Mouse (Mus musculus): ENCODE measurements around the gene 1110004F10Rik.

1110004F10Rik gene

DNA sequence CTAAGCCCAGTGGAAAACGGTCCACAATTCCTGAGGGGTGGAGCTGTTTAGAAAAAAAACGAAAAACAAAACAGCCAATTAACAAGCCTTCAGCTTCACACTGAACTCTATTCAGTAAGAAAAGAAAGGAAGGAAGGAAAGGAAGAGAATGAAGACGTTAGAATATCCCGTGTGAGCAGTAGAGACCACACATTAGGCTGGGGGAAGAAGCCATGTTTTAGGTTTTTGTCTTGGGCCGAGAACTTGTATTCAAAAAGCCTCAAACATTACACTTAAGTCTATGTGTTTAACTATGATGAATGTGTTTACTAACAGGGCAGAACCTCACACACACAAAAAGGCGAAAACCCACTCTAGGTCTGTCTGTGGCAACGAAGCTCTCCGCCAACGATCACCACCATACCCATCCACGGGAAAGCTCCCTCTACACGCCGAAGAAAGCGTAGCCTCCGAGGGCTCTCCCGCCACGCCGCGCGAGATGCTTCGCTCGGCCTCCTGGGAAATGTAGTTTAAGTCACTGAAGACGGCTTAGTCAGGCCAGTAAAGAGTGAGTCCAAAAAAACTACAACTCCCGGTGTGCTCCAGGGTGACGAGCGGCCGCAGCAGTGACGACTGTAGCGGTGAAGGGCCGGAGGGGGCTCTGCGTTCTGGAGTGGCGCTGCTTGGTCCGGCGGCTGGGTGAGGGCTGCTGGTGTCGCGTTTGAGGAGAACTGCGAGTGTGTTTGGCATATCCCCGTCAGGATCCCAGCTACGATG, 53.7 kb downstream of the 1110004F10Rik start:
- peak; percentile 81 to 88 for DNase-seq (ENCODE audit: low read depth in 1 of 2, low spot score in 2 of 2)

GRCm38 (mm10) chr7:116093466-116093850, 54.3 kb downstream of the 1110004F10Rik start:
- no peak for DNase-seq (ENCODE audit: low read depth in 1 of 2, low spot score in 2 of 2)

GRCm38 (mm10) chr7:116099952-116100528, 60.8 kb downstream of the 1110004F10Rik start:
- no peak for DNase-seq (ENCODE audit: low read depth in 1 of 2, low spot score in 2 of 2)

GRCm38 (mm10) chr7:116103091-116103490, 63.9 kb downstream of the 1110004F10Rik start:
- DNase-seq (ENCODE audit: low read depth in 1 of 2, low spot score in 2 of 2), result no peak

DNA sequence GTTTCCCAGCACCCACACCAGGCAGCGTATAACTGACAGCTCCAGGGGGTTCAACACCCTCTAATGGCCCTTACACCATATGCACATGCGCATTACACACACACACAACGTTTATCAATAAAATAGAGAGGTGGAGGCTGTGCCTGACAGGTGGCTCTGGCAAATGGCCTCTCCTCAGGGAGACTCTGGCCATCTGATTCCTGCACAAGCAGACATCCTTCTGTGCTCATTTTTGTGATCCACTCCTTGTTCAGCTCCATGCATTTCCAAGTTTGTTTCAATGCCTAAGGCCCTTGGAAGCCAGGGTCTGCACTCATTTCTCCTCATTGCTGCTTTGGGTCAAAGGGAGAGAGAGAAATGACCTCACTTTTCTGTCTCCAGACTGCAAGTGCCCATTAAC, 71.5 kb downstream of the 1110004F10Rik start:
- no peak for DNase-seq (ENCODE audit: low read depth in 1 of 2, low spot score in 2 of 2)

DNA sequence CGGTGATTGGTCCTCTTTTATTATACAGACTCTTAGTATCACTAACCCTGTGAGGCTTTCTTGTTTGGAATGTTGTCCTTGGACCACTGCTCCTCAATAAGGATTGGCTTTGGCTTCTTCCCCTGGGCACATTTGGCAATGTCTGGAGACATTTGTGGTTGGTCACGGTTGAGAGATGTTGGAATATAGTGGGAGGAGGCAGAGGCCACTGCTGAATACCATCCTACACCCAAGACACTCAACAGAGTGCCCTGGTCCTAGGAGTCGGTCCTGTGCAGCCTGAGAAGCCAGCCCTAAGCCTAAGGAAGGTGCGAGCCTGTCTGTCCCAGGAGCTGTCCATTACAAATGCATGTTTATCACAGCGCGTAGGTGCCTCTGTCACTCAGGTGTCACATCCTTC, 72.3 kb downstream of the 1110004F10Rik start:
- no peak for DNase-seq (ENCODE audit: low read depth in 1 of 2, low spot score in 2 of 2)

DNA sequence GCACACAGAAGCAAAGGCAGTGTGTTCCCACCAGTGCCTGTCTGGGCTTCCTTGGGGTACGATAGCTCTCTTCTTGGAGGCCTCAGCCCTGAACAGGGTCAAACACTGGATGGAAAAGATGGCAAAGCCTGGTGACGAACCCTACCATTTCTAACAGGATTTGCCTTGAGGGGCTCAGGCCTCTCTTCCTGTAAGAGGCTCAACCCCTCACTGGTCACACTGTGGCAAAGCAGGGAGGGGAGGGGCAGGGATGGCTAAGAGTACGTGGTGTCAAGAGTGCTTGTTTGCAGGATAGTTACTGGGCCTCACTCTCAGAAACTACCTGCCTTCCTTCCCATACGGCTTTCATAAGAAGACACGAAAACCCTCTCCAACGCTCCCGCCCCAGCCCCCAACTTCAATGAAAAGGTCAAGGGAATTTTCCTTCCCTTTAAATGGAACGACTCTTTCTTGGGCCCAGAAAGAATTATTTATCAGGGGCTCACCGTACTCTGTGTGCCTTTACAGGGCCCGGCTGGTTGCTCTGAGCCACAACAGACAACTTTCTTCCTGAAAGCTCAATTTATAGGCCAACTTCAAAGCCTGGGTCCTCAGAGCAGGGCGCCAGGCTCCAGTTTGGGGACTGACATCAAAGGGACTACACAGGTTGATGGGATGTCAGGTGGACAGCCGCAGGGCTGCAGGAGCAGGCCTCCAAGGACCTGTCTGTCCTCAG, 76.2 kb downstream of the 1110004F10Rik start:
- DNase-seq (ENCODE audit: low read depth in 1 of 2, low spot score in 2 of 2), result no peak

- no peak for DNase-seq (ENCODE audit: low read depth in 1 of 2, low spot score in 2 of 2)
Observed at GRCm38 (mm10) chr7:116115991-116116390, 76.8 kb downstream of the 1110004F10Rik start.

DNA sequence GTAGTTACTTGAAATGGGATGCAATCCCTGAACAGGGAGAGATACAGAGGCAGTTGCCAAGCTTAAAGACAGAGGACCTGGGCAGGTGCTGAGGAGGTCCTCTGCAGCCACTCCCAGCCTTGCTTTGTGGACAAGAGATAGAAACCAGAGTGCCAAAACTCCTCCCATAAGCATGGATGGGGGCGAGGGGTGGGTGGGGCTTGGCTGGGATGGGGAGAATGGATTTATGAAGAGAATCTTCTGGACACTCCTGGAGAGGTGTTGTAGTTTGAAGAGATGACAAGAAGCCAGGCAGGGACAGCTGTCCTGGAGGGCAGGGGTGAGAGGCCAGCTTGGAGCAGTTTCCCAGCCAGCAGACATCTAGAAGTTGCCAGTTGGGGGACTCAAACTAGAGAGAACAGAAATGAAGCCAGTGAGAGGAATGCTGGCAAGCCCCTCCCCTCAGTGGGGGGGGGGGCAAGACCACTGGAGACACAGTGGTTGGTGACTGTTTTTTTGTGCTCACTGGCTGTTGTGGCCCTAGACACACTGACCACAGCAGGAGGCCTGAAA, 80.2 kb downstream of the 1110004F10Rik start:
- DNase-seq (ENCODE audit: low read depth in 1 of 2, low spot score in 2 of 2), result no peak

GRCm38 (mm10) chr7:116120737-116121136, 81.5 kb downstream of the 1110004F10Rik start:
- DNase-seq (ENCODE audit: low read depth in 1 of 2, low spot score in 2 of 2), result no peak

- DNase-seq (ENCODE audit: low read depth in 1 of 2, low spot score in 2 of 2), result no peak
Observed at GRCm38 (mm10) chr7:116121202-116121601, 82.0 kb downstream of the 1110004F10Rik start.

DNA sequence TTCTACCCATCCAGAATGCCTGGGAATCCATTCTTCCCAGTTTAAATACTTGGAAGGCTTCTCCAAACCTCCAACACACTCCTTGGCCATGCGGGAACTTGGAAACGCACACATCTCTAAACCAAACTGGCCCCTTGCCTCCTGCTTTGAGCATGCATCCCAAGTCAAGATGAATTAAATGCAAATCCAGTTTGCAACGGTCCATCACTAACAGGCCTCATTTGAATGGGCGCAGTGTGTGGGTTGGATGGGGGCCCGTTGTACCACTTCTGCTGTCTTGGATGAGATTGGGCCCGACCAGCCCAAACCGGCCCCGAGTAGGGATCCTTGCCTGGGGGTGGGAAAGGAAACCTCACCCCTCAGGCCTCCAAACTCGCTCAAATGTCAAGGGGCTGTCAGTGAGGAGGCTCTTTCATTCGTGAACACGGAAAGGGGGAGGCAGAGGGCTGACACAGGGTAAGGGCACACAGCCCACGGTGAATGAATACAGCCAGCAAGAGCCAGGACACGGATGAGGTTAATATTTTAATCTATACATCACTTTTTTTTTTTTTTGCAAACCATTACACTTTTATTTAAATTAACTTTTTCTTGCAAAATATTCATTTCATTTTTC, 83.9 kb downstream of the 1110004F10Rik start:
- DNase-seq (ENCODE audit: low read depth in 1 of 2, low spot score in 2 of 2), result no peak

- DNase-seq (ENCODE audit: low read depth in 1 of 2, low spot score in 2 of 2), result no peak
Observed at GRCm38 (mm10) chr7:116123597-116123985, 84.4 kb downstream of the 1110004F10Rik start.

DNA sequence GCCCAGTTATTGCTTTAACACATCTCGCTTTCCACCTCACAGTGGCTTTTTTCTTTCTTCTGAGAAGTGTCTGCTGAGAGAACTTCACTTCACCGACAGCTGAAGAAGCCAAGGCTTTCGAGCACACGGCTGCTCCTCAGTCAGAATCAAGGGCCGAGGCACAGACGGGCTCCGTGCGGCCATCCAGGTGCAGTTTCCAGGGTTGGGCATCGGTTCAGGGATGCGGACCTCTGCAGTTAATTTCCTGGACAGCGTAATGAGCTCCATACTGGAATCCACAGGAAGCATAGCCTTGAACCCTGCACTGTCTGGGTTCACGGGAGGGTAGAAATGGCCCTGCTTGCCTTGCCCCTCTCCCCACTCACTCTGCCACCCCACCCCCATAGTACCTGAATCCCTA, 84.9 kb downstream of the 1110004F10Rik start:
- no peak for DNase-seq (ENCODE audit: low read depth in 1 of 2, low spot score in 2 of 2)

- DNase-seq (ENCODE audit: low read depth in 1 of 2, low spot score in 2 of 2), result no peak
Observed at GRCm38 (mm10) chr7:116125671-116126070, 86.5 kb downstream of the 1110004F10Rik start.

GRCm38 (mm10) chr7:116127052-116127451, 87.9 kb downstream of the 1110004F10Rik start:
- DNase-seq (ENCODE audit: low read depth in 1 of 2, low spot score in 2 of 2), result no peak

- no peak for DNase-seq (ENCODE audit: low read depth in 1 of 2, low spot score in 2 of 2)
Observed at GRCm38 (mm10) chr7:116128286-116128685, 89.1 kb downstream of the 1110004F10Rik start.

DNA sequence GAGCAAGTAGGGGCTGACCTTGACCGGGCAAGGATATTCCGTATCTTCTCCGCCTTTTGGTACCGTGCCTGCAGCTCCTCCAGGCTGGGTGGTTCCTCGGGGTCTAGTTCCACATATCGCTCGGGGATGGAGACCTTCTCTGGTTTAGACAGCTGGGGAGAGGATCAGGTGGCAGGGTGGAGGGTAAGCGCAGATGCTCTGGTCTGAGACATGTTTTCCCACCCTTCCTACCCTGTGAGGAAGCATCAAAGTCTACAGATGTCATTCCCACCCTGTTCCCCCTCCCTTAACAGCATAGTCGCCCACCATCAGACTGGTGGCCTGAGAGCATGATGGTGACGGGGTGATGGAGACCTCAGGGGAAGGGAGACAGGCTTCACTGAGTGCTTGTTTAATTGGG, 90.2 kb downstream of the 1110004F10Rik start:
- no peak for DNase-seq (ENCODE audit: low read depth in 1 of 2, low spot score in 2 of 2)

DNA sequence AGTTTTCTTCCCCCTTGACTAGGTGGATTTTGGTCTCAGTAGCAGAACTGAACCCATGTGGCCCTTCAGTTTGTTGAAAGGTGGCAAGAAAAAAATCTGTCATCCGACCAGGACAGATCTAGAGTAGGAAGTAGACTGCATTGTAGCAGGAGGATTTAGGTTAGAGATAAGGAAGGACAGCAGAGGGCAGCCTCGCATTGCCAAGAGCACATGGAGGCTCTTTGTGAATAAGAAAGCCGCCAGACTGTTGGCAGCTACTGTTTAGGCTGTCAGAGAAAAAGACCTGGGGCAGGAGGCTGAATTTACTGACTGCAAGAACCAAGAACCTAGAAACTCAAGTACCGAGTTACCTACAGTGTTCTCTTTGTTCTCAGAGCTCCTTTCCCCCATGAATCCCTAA, 92.2 kb downstream of the 1110004F10Rik start:
- no peak for DNase-seq (ENCODE audit: low read depth in 1 of 2, low spot score in 2 of 2)

DNA sequence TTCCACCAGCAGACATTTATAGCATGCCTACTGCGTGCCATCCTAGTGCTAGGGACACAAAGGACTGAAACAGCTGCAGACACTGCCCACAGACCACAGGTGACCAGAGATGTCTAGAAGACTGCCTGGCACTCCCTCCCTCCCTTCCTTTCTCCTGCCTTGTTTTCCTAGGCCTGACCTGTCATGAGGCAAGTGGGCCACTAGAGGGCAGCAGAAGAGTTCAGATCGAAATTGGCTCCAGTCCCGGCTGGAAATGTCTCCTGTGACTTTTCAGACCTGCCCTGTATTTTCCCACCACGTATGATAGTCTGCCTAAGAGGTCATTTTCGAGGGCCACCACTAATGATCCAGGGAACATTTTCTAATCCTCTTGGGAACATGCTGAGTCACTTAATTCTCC, 92.9 kb downstream of the 1110004F10Rik start:
- peak in 1 of 2 experiments; percentile 34 for DNase-seq (ENCODE audit: low read depth in 1 of 2, low spot score in 2 of 2)
